Mouse (Mus musculus) MEL (cell line): ENCODE data around the gene P2rx6. TPM values are rescaled to one million over a fixed set of nuclear protein-coding genes. Genes with fewer than 3 reads are reported as not detected.

Experiments
- DNase-seq: peaks from one replicate; pipeline ENCODE4 v3.0.0; 2011; ENCODE audit warnings: low read depth, low spot score
- H3K27ac ChIP-seq: 2 replicates; pipeline ENCODE4 v1.5.1; 2012; ENCODE audit warnings: low read depth, mild to moderate bottlenecking, control low read depth, low read length, moderate library complexity; ENCODE audit not compliant: control insufficient read depth
- H3K27me3 ChIP-seq, 2 experiments: fragments of 150-350 bp in 1 of 2; sonication (generic) in 1 of 2; 2 replicates each; pipeline ENCODE4 v1.6.1; 2012; ENCODE audit warnings: low read length in 2 of 2, mild to moderate bottlenecking in 2 of 2, improper control_type of control experiment in 1 of 2, moderate library complexity in 1 of 2; ENCODE audit not compliant: insufficient read depth in 2 of 2, control insufficient read depth in 1 of 2
- H3K36me3 ChIP-seq, 2 experiments: 2 replicates each; pipeline ENCODE4 v1.6.1; 2012 to 2014; ENCODE audit warnings: low read length in 2 of 2, improper control_type of control experiment in 1 of 2, inconsistent platforms in 1 of 2, mild to moderate bottlenecking in 1 of 2; ENCODE audit not compliant: insufficient read depth in 2 of 2, control insufficient read depth in 1 of 2
- H3K4me1 ChIP-seq, 2 experiments: fragments of 150-350 bp in 1 of 2; sonication (generic) in 1 of 2; 2 replicates each; pipeline ENCODE4 v1.6.1; 2012; ENCODE audit warnings: low read length in 2 of 2, improper control_type of control experiment in 1 of 2, mild to moderate bottlenecking in 1 of 2; ENCODE audit not compliant: insufficient read depth in 2 of 2, control insufficient read depth in 1 of 2
- H3K4me3 ChIP-seq, 2 experiments: fragments of 150-350 bp in 1 of 2; sonication (generic) in 1 of 2; 2 replicates each; pipeline ENCODE4 v1.5.1; 2012; ENCODE audit warnings: low read depth in 2 of 2, low read length in 2 of 2, mild to moderate bottlenecking in 2 of 2, moderate library complexity in 2 of 2, control low read depth in 1 of 2, improper control_type of control experiment in 1 of 2; ENCODE audit not compliant: control insufficient read depth in 1 of 2, insufficient read depth in 1 of 2
- H3K79me2 ChIP-seq: 2 replicates; pipeline ENCODE4 v1.6.1; 2012; ENCODE audit warnings: mild to moderate bottlenecking, low read length, moderate library complexity; ENCODE audit not compliant: control insufficient read depth, poor library complexity, insufficient read depth
- H3K9ac ChIP-seq: 2 replicates; pipeline ENCODE4 v1.6.1; 2012; ENCODE audit warnings: low read depth, mild to moderate bottlenecking, control low read depth, low read length, moderate library complexity; ENCODE audit not compliant: control insufficient read depth, poor library complexity, severe bottlenecking
- H3K9me3 ChIP-seq: fragments of 150-350 bp; sonication (generic); replicated peaks from 2 replicates; pipeline ENCODE4 v1.6.1; 2012; ENCODE audit warnings: mild to moderate bottlenecking, low read length, improper control_type of control experiment, moderate library complexity; ENCODE audit not compliant: insufficient read depth
- CHD2 ChIP-seq: IDR thresholded peaks from 2 replicates; pipeline ENCODE4 v1.6.1; 2011; ENCODE audit warnings: low read length, improper control_type of control experiment
- CTCF ChIP-seq, 3 experiments: IDR thresholded peaks in 2 of 3; conservative IDR thresholded peaks in 1 of 3; 2 replicates each; pipeline ENCODE4 v1.5.1; 2011 to 2012; ENCODE audit warnings: low read length in 3 of 3, low read depth in 2 of 3, mild to moderate bottlenecking in 2 of 3, improper control_type of control experiment in 1 of 3, inconsistent platforms in 1 of 3, mixed read lengths in 1 of 3, moderate library complexity in 1 of 3; ENCODE audit not compliant: control insufficient read depth in 1 of 3, insufficient read depth in 1 of 3, poor library complexity in 1 of 3, severe bottlenecking in 1 of 3
- ETS1 ChIP-seq: IDR thresholded peaks from 2 replicates; pipeline ENCODE4 v1.6.1; 2012; ENCODE audit warnings: low read depth, mild to moderate bottlenecking, inconsistent platforms, low read length, improper control_type of control experiment, moderate library complexity
- GABPA ChIP-seq: IDR thresholded peaks from 2 replicates; pipeline ENCODE4 v1.6.1; 2012; ENCODE audit warnings: low read depth, mild to moderate bottlenecking, inconsistent platforms, low read length, improper control_type of control experiment, moderate library complexity
- HCFC1 ChIP-seq: IDR thresholded peaks from 2 replicates; pipeline ENCODE4 v1.6.1; 2012; ENCODE audit warnings: low read depth, mild to moderate bottlenecking, inconsistent platforms, low read length, improper control_type of control experiment, moderate library complexity
- MAFK ChIP-seq: IDR thresholded peaks from 2 replicates; pipeline ENCODE4 v1.6.1; 2011; ENCODE audit warnings: low read depth, mild to moderate bottlenecking, low read length, improper control_type of control experiment, borderline replicate concordance
- MAX ChIP-seq: IDR thresholded peaks from 2 replicates; pipeline ENCODE4 v1.6.1; 2011; ENCODE audit warnings: low read length, improper control_type of control experiment
- MEF2A ChIP-seq: IDR thresholded peaks from 2 replicates; pipeline ENCODE4 v1.6.1; 2014; ENCODE audit warnings: low read depth, mild to moderate bottlenecking, inconsistent platforms, low read length, improper control_type of control experiment; ENCODE audit not compliant: poor library complexity, insufficient replicate concordance, severe bottlenecking; ENCODE audit errors: extremely low read depth
- POLR2A ChIP-seq, 2 experiments: IDR thresholded peaks; 2 replicates each; pipeline ENCODE4 v1.6.1; 2011 to 2012; ENCODE audit warnings: low read length in 2 of 2, mild to moderate bottlenecking in 2 of 2, control low read depth in 1 of 2, improper control_type of control experiment in 1 of 2, low read depth in 1 of 2, moderate library complexity in 1 of 2; ENCODE audit not compliant: control insufficient read depth in 1 of 2, insufficient read depth in 1 of 2, poor library complexity in 1 of 2
- RAD21 ChIP-seq: IDR thresholded peaks from 2 replicates; pipeline ENCODE4 v1.6.1; 2011; ENCODE audit warnings: mild to moderate bottlenecking, low read depth, low read length, improper control_type of control experiment
- RCOR1 ChIP-seq: IDR thresholded peaks from 2 replicates; pipeline ENCODE4 v1.6.1; 2012; ENCODE audit warnings: low read depth, mild to moderate bottlenecking, inconsistent platforms, low read length, improper control_type of control experiment
- SMC3 ChIP-seq: IDR thresholded peaks from 2 replicates; pipeline ENCODE4 v1.6.1; 2011; ENCODE audit warnings: low read depth, low read length, improper control_type of control experiment
- TBP ChIP-seq: IDR thresholded peaks from 2 replicates; pipeline ENCODE4 v1.8.0; 2011; ENCODE audit warnings: low read depth, low read length, improper control_type of control experiment
- USF2 ChIP-seq, 2 experiments: IDR thresholded peaks; 2 replicates each; pipeline ENCODE4 v1.6.1; 2011 to 2012; ENCODE audit warnings: improper control_type of control experiment in 2 of 2, low read length in 2 of 2, borderline replicate concordance in 1 of 2, inconsistent platforms in 1 of 2, low read depth in 1 of 2, mild to moderate bottlenecking in 1 of 2; ENCODE audit not compliant: insufficient read depth in 1 of 2
- ZC3H11A ChIP-seq: IDR thresholded peaks from 2 replicates; pipeline ENCODE4 v1.6.1; 2012; ENCODE audit warnings: low read depth, mild to moderate bottlenecking, inconsistent platforms, low read length, improper control_type of control experiment
- polyA plus RNA-seq, 2 experiments: library from polyadenylated mRNA; stranded (reverse) in 1 of 2; unstranded in 1 of 2; fragments of >175 nt in 1 of 2; fragments of >200 nt in 1 of 2; gene quantifications; 2 replicates each; pipeline versions ENCODE4 v1.2.1 to v1.2.4; 2012; ENCODE audit warnings: low replicate concordance in 2 of 2, low read depth in 1 of 2; ENCODE audit not compliant: insufficient read length in 2 of 2, insufficient read depth in 1 of 2, missing spikeins in 1 of 2
- total RNA-seq: library from RNA; depleted of rRNA; stranded (reverse); fragments of 300-350 nt; gene quantifications from 2 replicates; pipeline ENCODE4 v1.2.3, GENCODE M21; 2012

P2rx6 gene
- total and polyA plus RNA-seq, 3 experiments: 0.04 to 0.38 TPM; not detected in 1

DNA sequence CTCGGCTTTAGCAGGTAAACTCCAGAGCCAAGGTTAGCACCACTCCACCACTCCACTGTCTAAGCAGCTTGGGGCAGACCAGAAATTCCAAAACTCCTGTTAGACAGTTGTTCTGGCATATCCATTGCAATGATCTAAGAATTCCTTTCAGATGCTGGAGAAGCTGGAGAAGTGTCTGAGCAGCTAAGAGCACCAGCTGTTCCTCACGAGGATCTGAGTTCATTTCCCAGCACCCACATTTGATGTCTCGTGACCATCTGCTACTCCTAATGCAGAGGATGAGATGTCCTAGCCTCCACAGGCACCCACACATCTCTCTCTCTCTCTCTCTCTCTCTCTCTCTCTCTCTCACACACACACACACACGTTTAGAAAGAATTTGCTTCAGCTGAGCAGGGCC lies 4.8 kb upstream of the P2rx6 start:
- Histone ChIP-seq H3K4me3 (no peak overlapping the region), H3K27me3 (no peaks in the 10 kb centered on the region), H3K9me3 (no peaks in the 10 kb centered on the region), H3K79me2 (no peaks in the 10 kb centered on the region), H3K36me3 (peaks cover 0 to 10% of the 10 kb centered on the region in 2 experiments; a peak in 2 of 4 replicates), H3K27ac (no peak overlapping the region), H3K9ac (no peak overlapping the region), H3K4me1 (peaks cover 6 to 30% of the 10 kb centered on the region in 2 experiments)
- no peak for TF ChIP-seq ETS1
- TF ChIP-seq MAX: no peak
- TF ChIP-seq HCFC1: no peak
- no peak for TF ChIP-seq TBP
- TF ChIP-seq POLR2A (IDR thresholded peaks at IDR 0.05; ENCODE audit: control insufficient read depth in 1 of 2, insufficient read depth in 1 of 2, low read depth in 1 of 2, low read length in 2 of 2, poor library complexity in 1 of 2): no peak
- TF ChIP-seq MAFK: no peak
- no peak for TF ChIP-seq RCOR1
- no peak for TF ChIP-seq CHD2
- TF ChIP-seq USF2 (IDR thresholded peaks at IDR 0.05; ENCODE audit: borderline replicate concordance in 1 of 2, insufficient read depth in 1 of 2, low read depth in 1 of 2, low read length in 2 of 2): no peak
- no peak for TF ChIP-seq MEF2A
- TF ChIP-seq GABPA: no peak
- TF ChIP-seq, all 39 proteins: peak for 0
- no peak for DNase-seq

GRCm38 (mm10) chr16:17557947-17558480 lies 3.7 kb upstream of the P2rx6 start:
- peak overlapping the region in 1 of 2 experiments; percentile 38; a peak in 1 of 4 replicates for H3K4me3 ChIP-seq
- H3K36me3 ChIP-seq: peaks cover 0 to 10% of the 10 kb centered on the region in 2 experiments; a peak in 2 of 4 replicates
- peak; percentile 77 for DNase-seq
- TF ChIP-seq MAX (no peak), CTCF (IDR thresholded peaks at IDR 0.05 in 2 of 3, conservative IDR thresholded peaks at IDR 0.05 in 1 of 3; ENCODE audit: control insufficient read depth in 1 of 3, insufficient read depth in 1 of 3, low read depth in 2 of 3, low read length in 3 of 3, poor library complexity in 1 of 3, severe bottlenecking in 1 of 3) (peak; percentile 97 to 99 (median 97)), SMC3 (peak; percentile 95), RAD21 (peak; percentile 94), ZC3H11A (peak; percentile 77)
- H3K4me1 ChIP-seq: peaks cover 6 to 30% of the 10 kb centered on the region in 2 experiments
- H3K27me3 ChIP-seq: peaks cover 0 to 3% of the 10 kb centered on the region in 2 experiments; a peak in 1 of 4 replicates
- H3K9me3 ChIP-seq: no peaks in the 10 kb centered on the region
- no peak overlapping the region for H3K27ac ChIP-seq
- peak overlapping the region; percentile 6; the same call in 1 of the 2 replicates for H3K9ac ChIP-seq
- no peaks in the 10 kb centered on the region for H3K79me2 ChIP-seq
